Mouse (Mus musculus) stomach, embryonic 14.5 days (tissue): ENCODE data around the gene Rabgap1l. TPM values are rescaled to one million over a fixed set of nuclear protein-coding genes. Genes with fewer than 3 reads are reported as not detected.

Source experiments
- ATAC-seq: fragments of 200-750 bp; cut with Nextera tagmentation; 2 replicates; pipeline ENCODE4 v1.8.0; 2017; ENCODE audit warnings: low read depth, moderate TSS enrichment; ENCODE audit not compliant: insufficient number of reproducible peaks, insufficient read depth, low FRiP score
- H3K27ac ChIP-seq: fragments of 300-500 bp; sonication (generic); 2 replicates; pipeline ENCODE4 v1.5.1; 2014; ENCODE audit warnings: mild to moderate bottlenecking, low read length, moderate library complexity, mixed read lengths
- H3K27me3 ChIP-seq: fragments of 300-500 bp; sonication (generic); 2 replicates; pipeline ENCODE4 v1.6.1; 2014; ENCODE audit warnings: low read length, control low read depth, mixed read lengths; ENCODE audit not compliant: control insufficient read depth, insufficient read depth
- H3K36me3 ChIP-seq: fragments of 300-500 bp; sonication (generic); 2 replicates; pipeline ENCODE4 v1.6.1; 2014; ENCODE audit warnings: mild to moderate bottlenecking, control low read depth, low read length, moderate library complexity, mixed read lengths; ENCODE audit not compliant: control insufficient read depth, insufficient read depth
- H3K4me1 ChIP-seq: fragments of 300-500 bp; sonication (generic); 2 replicates; pipeline ENCODE4 v1.6.1; 2014; ENCODE audit warnings: low read length, control low read depth, mixed read lengths; ENCODE audit not compliant: control insufficient read depth, insufficient read depth
- H3K4me2 ChIP-seq: fragments of 300-500 bp; sonication (generic); replicated peaks from 2 replicates; pipeline ENCODE4 v1.6.1; 2014; ENCODE audit warnings: low read depth, low read length, control low read depth
- H3K4me3 ChIP-seq: fragments of 300-500 bp; sonication (generic); 2 replicates; pipeline ENCODE4 v1.5.1; 2014; ENCODE audit warnings: low read depth, low read length, control low read depth
- H3K9ac ChIP-seq: fragments of 300-500 bp; sonication (generic); replicated peaks from 2 replicates; pipeline ENCODE4 v1.6.1; 2014; ENCODE audit warnings: low read depth, mild to moderate bottlenecking, control low read depth, low read length, moderate library complexity, mixed read lengths
- H3K9me3 ChIP-seq: fragments of 300-500 bp; sonication (generic); 2 replicates; pipeline ENCODE4 v1.6.1; 2016; ENCODE audit warnings: low read depth, low read length, control low read depth; ENCODE audit not compliant: control insufficient read depth
- WGBS: fragments of 180-500 bp; shearing (Covaris S2); extraction: QIAGEN DNeasy Blood & Tissue Kit; methylation state at CpG from one replicate; pipeline ENCODE4 v1.1.7; 2014; 5-methylcytosine and 5-hydroxymethylcytosine counted together
- polyA plus RNA-seq: library from polyadenylated mRNA; unstranded; fragments of >200 nt; fragmentation: Nextera tagmentation; extraction: Ambion mirVana; gene quantifications from 2 replicates; pipeline ENCODE4 v1.2.1, GENCODE M21; 2014

The Rabgap1l gene
- polyA plus RNA-seq, 1 experiment from 2014 or later, result 26.7 TPM

DNA sequence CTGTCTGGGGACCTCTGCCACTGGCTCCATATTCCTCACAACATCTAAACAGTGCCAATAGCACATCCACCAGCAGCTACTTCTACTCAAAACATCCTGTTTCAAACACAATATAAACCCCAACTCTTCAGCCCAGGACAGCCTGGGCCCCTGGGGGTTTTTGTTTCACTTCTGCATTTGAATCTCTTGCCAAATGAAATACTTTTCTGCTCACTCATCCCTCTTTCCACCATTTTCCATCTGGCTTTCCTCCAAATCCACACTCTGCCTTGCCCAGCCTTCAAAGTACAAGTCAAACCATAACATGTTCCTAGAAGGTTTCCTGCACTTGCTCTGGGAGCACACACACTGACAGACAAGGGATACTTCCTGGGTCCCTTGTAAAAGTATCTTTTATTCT lies 559.1 kb downstream of the Rabgap1l start:
- no peaks in the 10 kb centered on the region for H3K9me3 ChIP-seq
- no peaks in the 10 kb centered on the region for H3K4me1 ChIP-seq
- no peak overlapping the region for H3K9ac ChIP-seq
- no peak overlapping the region for H3K4me2 ChIP-seq
- peak; percentile 58; the same call in 1 of the 2 replicates for ATAC-seq
- no peaks in the 10 kb centered on the region for H3K36me3 ChIP-seq
- no peak overlapping the region for H3K4me3 ChIP-seq
- H3K27ac ChIP-seq, result no peak overlapping the region; the same call in 1 of the 2 replicates
- H3K27me3 ChIP-seq, result no peaks in the 10 kb centered on the region

DNA sequence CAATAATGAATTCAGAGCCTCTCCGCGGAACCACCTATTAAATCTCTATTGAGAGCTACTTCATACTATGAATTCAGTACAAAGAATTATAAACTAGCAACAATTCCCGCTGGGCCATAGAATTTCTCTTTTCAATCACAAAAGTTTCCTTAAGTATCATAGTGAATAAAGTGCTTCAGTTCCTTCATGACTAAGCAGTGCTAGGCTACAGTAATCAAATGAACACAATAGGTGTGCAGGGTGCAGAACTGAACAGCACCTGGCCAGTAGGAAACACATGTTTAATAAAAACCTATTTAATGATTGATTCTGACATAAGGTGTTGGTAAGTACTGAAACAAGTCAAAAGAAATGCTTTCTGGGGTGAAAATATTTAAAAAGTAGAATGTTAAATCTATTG lies 560.9 kb downstream of the Rabgap1l start:
- Histone ChIP-seq H3K9me3 (no peaks in the 10 kb centered on the region), H3K36me3 (no peaks in the 10 kb centered on the region), H3K27me3 (no peaks in the 10 kb centered on the region), H3K4me2 (no peak overlapping the region), H3K9ac (no peak overlapping the region), H3K27ac (no peak overlapping the region), H3K4me3 (no peak overlapping the region), H3K4me1 (no peaks in the 10 kb centered on the region)
- ATAC-seq, result no peak
- WGBS, result 98% methylated on average over 3 of the region's 3 CpGs

DNA sequence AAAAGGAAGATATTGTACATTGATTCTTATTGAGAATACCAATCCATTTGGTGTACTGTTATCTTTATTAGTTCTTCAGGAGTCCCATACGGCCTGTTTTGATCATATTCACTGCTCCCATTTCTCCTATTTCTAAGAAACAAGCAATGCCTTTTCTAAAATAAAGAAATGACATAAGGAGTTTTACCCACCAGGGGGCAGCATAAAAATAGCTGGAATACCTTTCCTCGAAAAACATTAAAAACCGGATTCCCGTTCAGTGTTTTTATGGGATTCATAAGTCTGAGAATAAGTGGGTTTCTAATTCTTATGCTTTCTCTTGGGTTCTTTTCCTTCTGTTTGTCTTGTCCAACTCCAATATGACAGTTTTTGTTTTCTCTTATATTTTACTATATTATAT lies 562.0 kb downstream of the Rabgap1l start:
- 35% methylated on average over 4 of the region's 4 CpGs for WGBS
- no peak for ATAC-seq
- Histone ChIP-seq H3K36me3 (no peaks in the 10 kb centered on the region), H3K9ac (no peak overlapping the region), H3K4me2 (no peak overlapping the region), H3K27me3 (no peaks in the 10 kb centered on the region), H3K4me1 (no peaks in the 10 kb centered on the region), H3K9me3 (no peaks in the 10 kb centered on the region), H3K4me3 (no peak overlapping the region), H3K27ac (no peak overlapping the region)

DNA sequence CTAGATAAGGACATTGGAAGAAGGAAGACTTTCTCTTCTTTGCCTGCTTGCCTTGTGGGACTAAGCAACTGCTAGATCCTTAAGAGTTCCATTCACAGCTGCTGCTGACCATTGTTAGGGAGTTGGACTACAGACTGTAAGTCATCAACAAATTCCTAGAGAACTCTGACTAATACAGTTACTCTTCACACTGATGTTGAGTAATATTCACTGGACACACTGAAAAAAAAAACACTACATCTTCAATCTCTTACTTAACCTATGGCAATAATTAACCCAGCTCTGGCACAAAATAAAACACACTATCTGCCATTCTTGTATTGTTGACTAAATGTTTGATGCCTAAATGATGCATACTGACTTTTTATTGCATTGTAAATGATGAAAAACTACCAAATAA lies 565.2 kb downstream of the Rabgap1l start:
- ATAC-seq, result no peak

DNA sequence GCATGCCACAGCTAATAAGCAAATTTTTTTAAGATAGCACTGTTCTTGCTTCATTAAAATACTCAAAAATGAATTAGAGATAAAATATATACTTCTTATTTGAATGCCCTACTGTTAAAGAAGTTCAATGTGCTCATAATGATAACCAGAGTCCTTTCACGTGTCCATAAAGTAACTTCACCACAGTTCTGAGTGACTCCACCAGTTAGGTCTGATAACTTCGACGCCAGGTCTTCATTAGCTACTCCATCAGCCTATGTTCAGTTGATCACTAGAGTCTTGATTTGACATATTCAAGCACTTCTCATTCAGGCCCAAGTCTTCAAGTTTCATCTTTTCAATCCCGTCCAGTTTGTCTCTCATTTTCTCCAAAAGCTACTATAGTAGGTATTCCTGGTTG lies 565.8 kb downstream of the Rabgap1l start:
- H3K4me1 ChIP-seq, result no peaks in the 10 kb centered on the region
- H3K9ac ChIP-seq, result no peak overlapping the region
- no peaks in the 10 kb centered on the region for H3K36me3 ChIP-seq
- WGBS, result 87% methylated on average over 4 of the region's 4 CpGs
- H3K27me3 ChIP-seq, result no peaks in the 10 kb centered on the region
- H3K4me2 ChIP-seq, result no peak overlapping the region
- no peaks in the 10 kb centered on the region for H3K9me3 ChIP-seq
- no peak overlapping the region for H3K27ac ChIP-seq
- no peak for ATAC-seq
- H3K4me3 ChIP-seq, result no peak overlapping the region

More for the DNA sequence above, 565.2 kb downstream of the Rabgap1l start:
- Histone ChIP-seq H3K4me3 (no peak overlapping the region), H3K36me3 (no peaks in the 10 kb centered on the region), H3K27ac (no peak overlapping the region), H3K4me1 (no peaks in the 10 kb centered on the region), H3K9me3 (no peaks in the 10 kb centered on the region), H3K9ac (no peak overlapping the region), H3K4me2 (no peak overlapping the region), H3K27me3 (no peaks in the 10 kb centered on the region)

DNA sequence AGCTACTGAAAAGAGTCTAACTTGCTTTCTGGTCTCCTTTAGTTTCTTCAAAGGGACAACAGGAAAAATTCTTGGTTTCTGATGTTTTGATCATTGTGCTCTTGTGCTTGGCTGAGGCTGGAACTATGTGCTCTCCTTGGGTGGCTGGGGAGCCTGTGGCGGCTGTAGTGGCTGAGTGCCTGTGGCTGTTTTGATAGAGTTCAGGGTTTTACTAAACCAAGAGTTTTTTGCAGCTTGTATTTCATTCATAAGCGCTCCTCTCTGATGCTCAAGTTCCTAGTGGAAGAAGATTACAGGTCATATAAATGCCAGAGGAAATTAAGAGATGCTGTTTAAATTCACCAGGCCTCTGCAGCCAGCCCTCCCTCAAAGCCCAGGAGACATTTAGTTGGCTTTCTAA lies 568.9 kb downstream of the Rabgap1l start:
- H3K4me1 ChIP-seq, result no peaks in the 10 kb centered on the region
- no peak overlapping the region for H3K4me2 ChIP-seq
- WGBS, result 61% methylated on average over 2 of the region's 2 CpGs
- H3K9me3 ChIP-seq, result no peaks in the 10 kb centered on the region
- H3K27me3 ChIP-seq, result no peaks in the 10 kb centered on the region
- no peak overlapping the region for H3K9ac ChIP-seq
- H3K4me3 ChIP-seq, result no peak overlapping the region
- no peak for ATAC-seq
- H3K27ac ChIP-seq, result no peak overlapping the region
- H3K36me3 ChIP-seq, result no peaks in the 10 kb centered on the region

DNA sequence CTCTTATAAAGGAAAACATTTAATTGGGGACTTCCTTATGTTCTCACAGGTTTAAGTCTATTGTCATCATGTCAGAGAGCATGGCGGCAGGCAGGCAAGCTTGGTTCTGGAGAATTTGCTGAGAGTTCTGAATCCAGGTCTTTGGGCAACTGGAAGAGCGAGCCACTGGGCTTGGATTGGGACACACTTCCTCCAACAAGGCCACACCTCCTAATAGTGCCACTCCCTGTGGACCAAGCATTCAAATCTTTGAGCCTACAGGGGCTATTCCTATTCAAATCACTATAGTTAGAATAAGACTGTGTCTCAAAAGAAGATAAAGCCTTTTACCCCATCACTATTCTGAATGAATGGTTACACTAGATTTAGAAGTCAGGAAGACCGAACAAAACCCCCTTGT lies 575.1 kb downstream of the Rabgap1l start:
- 85% methylated on average over 3 of the region's 3 CpGs for WGBS
- no peaks in the 10 kb centered on the region for H3K27me3 ChIP-seq
- H3K27ac ChIP-seq, result no peak overlapping the region
- ATAC-seq, result no peak
- H3K9me3 ChIP-seq, result no peaks in the 10 kb centered on the region
- H3K9ac ChIP-seq, result no peak overlapping the region
- H3K36me3 ChIP-seq, result no peaks in the 10 kb centered on the region
- no peaks in the 10 kb centered on the region for H3K4me1 ChIP-seq
- H3K4me2 ChIP-seq, result no peak overlapping the region
- no peak overlapping the region for H3K4me3 ChIP-seq

DNA sequence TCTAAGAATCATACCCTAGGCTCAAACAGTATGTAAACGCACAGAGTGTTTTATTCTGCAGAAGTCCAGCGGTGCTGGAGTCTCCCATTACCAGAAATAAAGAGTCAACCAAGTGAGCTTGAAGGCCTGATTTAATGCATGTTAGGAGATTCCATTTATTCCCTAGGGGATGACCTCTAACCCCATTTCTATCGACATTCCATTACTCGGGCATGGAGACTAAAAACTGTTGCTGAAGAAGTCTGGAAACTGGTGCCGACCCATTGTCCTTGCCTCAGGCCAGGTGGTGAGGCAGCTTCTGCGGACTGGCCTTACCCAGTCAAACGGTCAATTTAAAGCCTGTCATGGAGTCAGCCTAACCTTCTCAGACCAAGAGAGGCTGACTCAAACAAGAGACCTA lies 578.8 kb downstream of the Rabgap1l start:
- Histone ChIP-seq H3K4me1 (peaks cover 9% of the 10 kb centered on the region), H3K9me3 (no peaks in the 10 kb centered on the region), H3K36me3 (no peaks in the 10 kb centered on the region), H3K4me2 (no peak overlapping the region; the same call in 1 of the 2 replicates), H3K4me3 (no peak overlapping the region), H3K27me3 (no peaks in the 10 kb centered on the region), H3K9ac (no peak overlapping the region), H3K27ac (no peak overlapping the region)
- WGBS, result 86% methylated on average over 7 of the region's 7 CpGs
- ATAC-seq, result no peak
